Mouse (Mus musculus) hindlimb bud, embryonic 11.5 days (tissue): Measurements from ENCODE around the gene Crim1.

Experiments
- DNase-seq: peaks from one replicate; pipeline ENCODE4 v3.0.0-alpha.2; 2012; ENCODE audit warnings: low read depth, low spot score; ENCODE audit errors: extremely low spot score

Crim1 gene

GRCm38 (mm10) chr17:78208805-78209204 lies 8.8 kb downstream of the Crim1 start:
- DNase-seq: no peak

- no peak for DNase-seq
Measured at GRCm38 (mm10) chr17:78209646-78210045, 9.6 kb downstream of the Crim1 start.

DNA sequence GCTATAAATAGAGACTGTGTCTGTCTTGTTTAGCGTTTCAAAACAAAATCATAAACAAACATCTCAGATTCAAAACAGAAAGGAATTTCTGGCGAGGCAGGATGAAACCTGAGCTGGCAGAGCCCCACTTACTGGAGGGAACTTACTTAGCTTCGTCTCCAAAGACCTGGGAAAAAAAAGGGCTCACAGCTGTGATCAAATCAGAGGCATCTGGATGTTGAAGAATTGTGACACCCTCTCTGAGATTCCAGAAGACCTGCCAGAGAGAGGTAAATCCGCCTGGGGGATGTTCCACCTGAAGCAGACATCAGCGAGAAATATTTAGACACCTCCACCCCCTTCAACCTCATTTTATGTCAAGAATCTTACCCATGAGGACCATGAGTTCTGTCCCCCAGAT lies 11.8 kb downstream of the Crim1 start:
- DNase-seq: no peak

GRCm38 (mm10) chr17:78213128-78213527 lies 13.1 kb downstream of the Crim1 start:
- DNase-seq: no peak

- no peak for DNase-seq
Measured at GRCm38 (mm10) chr17:78216526-78216925, 16.5 kb downstream of the Crim1 start.

GRCm38 (mm10) chr17:78217406-78217805 lies 17.4 kb downstream of the Crim1 start:
- DNase-seq: no peak

GRCm38 (mm10) chr17:78218506-78219232 lies 18.6 kb downstream of the Crim1 start:
- no peak for DNase-seq

DNA sequence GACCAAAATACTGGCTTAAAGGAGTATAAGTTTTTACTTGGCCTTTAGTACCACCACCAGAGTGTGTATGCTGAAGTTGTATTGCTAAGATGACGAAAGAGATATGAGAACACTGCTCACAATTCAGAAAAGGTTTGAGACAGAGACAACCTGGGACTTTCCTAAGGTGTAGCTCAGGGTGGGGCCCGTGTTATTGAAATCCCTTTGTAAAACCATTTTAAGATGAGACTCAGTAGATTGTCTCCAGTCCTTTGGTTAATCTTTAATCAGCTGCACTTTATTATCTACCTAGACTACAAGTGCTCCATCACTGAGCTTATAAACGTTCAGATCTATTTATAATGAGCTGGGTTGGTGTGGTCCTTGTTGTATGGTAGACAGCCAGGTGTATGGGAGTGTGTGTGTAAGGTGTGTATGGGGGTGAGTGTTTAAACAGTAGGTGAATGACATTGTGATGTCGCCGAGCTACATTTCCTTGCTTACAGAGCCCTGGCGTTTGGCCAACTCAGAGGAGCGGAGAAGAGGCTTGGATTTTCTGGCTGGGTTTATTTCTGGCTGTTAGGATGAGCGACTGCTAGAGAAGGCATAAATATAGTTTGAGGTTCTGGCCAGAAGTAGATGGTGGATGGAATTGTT lies 21.1 kb downstream of the Crim1 start:
- no peak for DNase-seq

- DNase-seq: no peak
Measured at GRCm38 (mm10) chr17:78221860-78222259, 21.8 kb downstream of the Crim1 start.

DNA sequence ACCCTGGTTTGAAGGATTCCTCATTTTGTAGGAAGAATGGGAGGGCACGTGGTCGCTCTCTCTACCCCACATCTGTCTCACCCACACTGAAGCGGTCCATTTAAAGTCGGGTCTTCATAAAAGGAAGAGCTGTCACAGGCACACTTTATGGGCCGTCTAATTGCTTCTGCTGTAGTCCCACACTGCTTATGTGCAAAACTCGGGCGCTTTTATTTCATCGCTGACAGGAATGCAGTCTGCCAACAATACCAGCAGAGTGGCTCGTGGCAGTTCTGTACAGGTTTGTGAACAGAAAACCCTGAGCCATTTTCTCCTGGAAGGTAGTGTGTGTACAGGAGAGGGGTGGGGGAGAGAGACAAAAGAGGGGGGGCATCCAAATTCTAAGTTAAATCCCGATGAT lies 23.9 kb downstream of the Crim1 start:
- no peak for DNase-seq

DNA sequence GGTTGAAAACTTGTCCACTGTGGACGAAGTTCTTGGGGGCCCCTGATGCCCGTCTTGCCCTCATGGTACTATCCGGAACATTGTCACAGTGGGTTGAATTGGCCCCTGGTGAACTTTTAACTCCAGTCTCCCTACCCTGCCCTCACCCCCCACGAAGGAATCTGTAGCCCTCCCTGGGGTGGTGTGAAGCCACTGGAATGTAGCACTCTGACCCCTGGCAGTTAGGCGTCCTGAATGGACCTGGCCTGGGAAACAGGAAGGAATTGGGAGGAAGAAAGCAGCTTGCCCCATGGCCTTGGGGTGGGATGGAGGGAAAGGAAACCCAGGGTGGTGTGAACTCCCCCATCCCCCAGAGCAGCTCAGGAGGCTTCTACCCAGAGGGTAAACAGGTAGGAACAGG lies 25.5 kb downstream of the Crim1 start:
- DNase-seq: no peak

DNA sequence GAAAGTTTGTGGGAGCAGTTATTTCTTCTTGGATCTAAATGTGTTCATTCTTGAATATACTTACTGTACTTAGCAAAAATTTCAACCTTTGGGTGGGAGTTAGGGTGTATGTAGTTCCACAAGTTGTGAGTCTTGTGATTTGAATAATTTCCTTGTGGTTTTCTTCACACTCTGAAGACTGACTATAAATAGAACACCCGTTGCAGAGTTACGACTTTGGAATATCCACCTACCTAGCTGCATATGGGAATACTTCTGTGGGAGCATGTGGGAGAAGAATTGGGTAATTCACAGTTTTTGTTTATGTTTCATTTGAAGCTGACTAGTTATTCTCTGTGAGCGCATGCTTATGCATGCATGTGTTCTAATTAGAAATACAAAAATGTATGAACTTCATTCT lies 27.2 kb downstream of the Crim1 start:
- no peak for DNase-seq

- DNase-seq: no peak
Measured at GRCm38 (mm10) chr17:78231567-78231966, 31.5 kb downstream of the Crim1 start.

- no peak for DNase-seq
Measured at GRCm38 (mm10) chr17:78232703-78233102, 32.7 kb downstream of the Crim1 start.

GRCm38 (mm10) chr17:78233873-78234272 lies 33.8 kb downstream of the Crim1 start:
- no peak for DNase-seq

DNA sequence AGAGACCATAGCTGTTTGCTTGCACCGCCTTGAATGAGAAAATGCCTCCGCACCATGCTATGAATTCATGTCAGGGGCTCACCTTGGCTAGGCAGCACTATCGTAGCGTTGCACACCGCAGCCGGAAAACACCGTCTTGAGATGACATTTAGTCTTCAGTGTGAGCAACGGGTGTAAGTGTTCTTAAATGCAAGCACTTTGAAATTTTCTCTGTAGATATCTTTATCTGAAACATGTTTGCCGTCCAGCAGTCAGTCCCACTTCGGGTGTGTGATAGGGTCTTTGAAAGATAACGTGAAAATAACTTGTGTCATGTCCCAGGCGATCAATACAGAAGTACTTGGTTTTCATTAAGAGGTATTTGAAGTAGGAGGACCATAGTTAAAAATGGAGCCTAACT lies 36.1 kb downstream of the Crim1 start:
- DNase-seq: no peak

- DNase-seq: no peak
Measured at GRCm38 (mm10) chr17:78237954-78238353, 37.9 kb downstream of the Crim1 start.

GRCm38 (mm10) chr17:78240161-78240560 lies 40.1 kb downstream of the Crim1 start:
- no peak for DNase-seq

- DNase-seq: no peak
Measured at GRCm38 (mm10) chr17:78241238-78241637, 41.2 kb downstream of the Crim1 start.

DNA sequence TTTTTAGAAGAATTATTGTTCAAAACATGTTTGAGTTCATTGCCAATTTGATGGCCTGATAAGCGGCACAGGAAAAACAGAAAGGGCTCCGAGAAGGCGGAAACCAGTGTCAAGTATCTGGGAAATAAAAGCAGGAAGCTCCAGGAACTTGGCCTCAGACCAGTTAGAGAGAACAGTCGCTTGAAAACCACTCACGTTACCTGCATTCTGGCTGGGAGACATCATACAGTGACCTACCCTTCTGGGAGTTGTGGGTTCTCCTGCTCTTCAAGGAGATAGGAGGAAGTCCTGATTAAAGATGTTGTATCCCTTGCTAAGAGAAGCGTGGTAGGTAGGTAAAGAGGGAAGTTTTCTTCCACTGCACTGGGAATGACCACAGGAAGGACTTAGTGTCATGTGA lies 44.7 kb downstream of the Crim1 start:
- DNase-seq: no peak

DNA sequence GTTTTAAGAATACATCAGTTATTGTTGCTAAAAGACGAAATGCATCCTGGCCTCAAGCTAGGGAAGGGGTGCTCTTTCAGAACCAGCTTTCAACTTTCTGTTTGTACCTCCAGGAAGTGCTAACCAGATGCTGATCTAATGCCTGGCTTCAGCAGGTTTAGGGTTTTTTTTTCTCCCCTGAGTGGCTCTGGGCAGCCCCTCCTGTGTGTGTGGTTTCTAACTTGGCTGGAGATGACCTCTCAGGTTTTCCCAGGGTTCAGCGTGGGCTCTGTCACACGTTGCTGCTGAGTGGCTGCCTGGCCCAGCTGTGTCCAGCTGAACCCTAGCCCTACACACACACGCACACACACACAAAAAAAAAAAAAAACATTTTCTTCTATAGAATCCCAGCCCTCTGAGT lies 45.4 kb downstream of the Crim1 start:
- DNase-seq: no peak

DNA sequence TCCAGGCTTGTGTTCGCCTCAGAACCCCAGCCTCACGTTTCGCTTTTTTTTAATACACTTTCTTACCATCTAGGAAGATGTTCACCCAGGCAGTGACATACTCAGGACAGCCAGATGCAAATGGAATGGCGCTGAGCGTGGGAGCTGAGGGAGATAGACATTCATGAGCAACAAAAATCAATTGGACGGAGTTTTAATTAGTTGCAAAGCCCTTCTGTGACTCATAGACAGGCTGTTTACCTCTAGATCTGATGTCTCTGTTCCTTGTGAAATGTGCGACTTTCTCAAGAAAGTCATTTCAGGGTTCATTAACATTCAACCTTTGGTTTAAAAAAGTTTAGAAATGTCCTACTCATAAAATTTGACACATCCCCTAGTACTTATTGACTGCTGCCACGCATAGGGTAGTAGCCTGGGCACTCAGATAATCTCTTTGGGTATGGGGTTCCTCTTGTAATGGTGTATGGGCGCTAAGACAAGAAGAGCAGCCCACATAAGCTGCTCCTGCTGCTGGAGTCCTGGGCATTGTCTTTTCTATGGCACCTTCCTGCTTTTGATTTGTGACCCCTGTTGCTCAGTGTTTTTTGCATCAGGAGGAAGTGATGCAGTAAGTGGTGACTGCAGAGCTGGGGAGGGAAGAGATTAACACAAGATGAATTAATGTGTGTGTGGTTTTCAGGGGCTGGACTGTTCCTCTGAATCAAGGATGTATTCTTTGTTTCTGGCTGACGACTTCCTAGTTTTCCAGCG lies 46.8 kb downstream of the Crim1 start:
- DNase-seq: no peak
